In genomic region chr9:102777631-102778591, GRCm38 (mm10) we compare ENCODE assay signal across 8 mouse cellular contexts. TPM values are rescaled to one million over a fixed set of nuclear protein-coding genes. Genes with fewer than 3 reads are reported as not detected.
DNase-seq lines count a peak whose midpoint lies in the region; ATAC-seq and TF ChIP-seq lines count a peak whose summit lies in the region.

No protein-coding gene starts in this region.

- no peak overlapping the region for H3K4me3 ChIP-seq in hindbrain, embryonic 10.5 days
- no peak overlapping the region for H3K4me3 ChIP-seq in hindbrain, postnatal 0 days (ENCODE audit: low read length)
- H3K4me3 ChIP-seq in embryonic facial prominence, embryonic 11.5 days (ENCODE audit: low read depth, low read length) = no peak overlapping the region
- no peak overlapping the region for H3K4me3 ChIP-seq in liver, adult 2 months (ENCODE audit: insufficient read depth, low read depth, low read length)
- no peak overlapping the region for H3K4me3 ChIP-seq in stomach, embryonic 16.5 days (replicated peaks; ENCODE audit: low read length)
- H3K4me3 ChIP-seq in hindbrain, embryonic 12.5 days = no peak overlapping the region

- no peak for TF ChIP-seq POLR2A in liver, adult 2 months (IDR thresholded peaks at IDR 0.05; ENCODE audit: extremely low read depth, insufficient read depth, low read length)

- no peaks in the 10 kb centered on the region for H3K79me2 ChIP-seq in liver, adult 2 months (ENCODE audit: control insufficient read depth, insufficient read depth, low read length)

- H3K9ac ChIP-seq in hindbrain, postnatal 0 days (replicated peaks; ENCODE audit: low read length) = no peak overlapping the region
- no peak overlapping the region for H3K9ac ChIP-seq in embryonic facial prominence, embryonic 11.5 days (replicated peaks; ENCODE audit: low read length)
- no peak overlapping the region for H3K9ac ChIP-seq in liver, adult 2 months (ENCODE audit: low read depth, low read length)
- peak overlapping the region; percentile 4; the same call in 1 of the 2 replicates for H3K9ac ChIP-seq in stomach, embryonic 16.5 days (ENCODE audit: low read length)
- no peak overlapping the region for H3K9ac ChIP-seq in hindbrain, embryonic 12.5 days

- DNase-seq in hindbrain, embryonic 10.5 days (ENCODE audit: low spot score) = no peak
- no peak for DNase-seq in hindbrain, postnatal 0 days (ENCODE audit: low spot score)
- DNase-seq in embryonic facial prominence, embryonic 11.5 days (ENCODE audit: low spot score) = peak; percentile 52
- peak; percentile 62 to 70 for DNase-seq in heart, postnatal 14 days
- DNase-seq in liver, adult 2 months (ENCODE audit: extremely low read depth, low read depth, low spot score) = no peak
- DNase-seq in cerebellum, postnatal 4 days (ENCODE audit: low spot score in 2 of 2) = no peak

- no peak for ATAC-seq in hindbrain, postnatal 0 days
- no peak for ATAC-seq in embryonic facial prominence, embryonic 11.5 days (replicated peaks; ENCODE audit: insufficient number of reproducible peaks, low FRiP score, low TSS enrichment, low read depth)
- ATAC-seq in stomach, embryonic 16.5 days (ENCODE audit: insufficient read depth, low FRiP score) = peak; percentile 59
- ATAC-seq in hindbrain, embryonic 12.5 days (ENCODE audit: low FRiP score) = no peak

- H3K4me1 ChIP-seq in hindbrain, embryonic 10.5 days (replicated peaks) = peaks cover 27% of the 10 kb centered on the region
- no peaks in the 10 kb centered on the region for H3K4me1 ChIP-seq in hindbrain, postnatal 0 days (ENCODE audit: insufficient read depth, low read length)
- peaks cover 3% of the 10 kb centered on the region for H3K4me1 ChIP-seq in embryonic facial prominence, embryonic 11.5 days (ENCODE audit: control insufficient read depth, insufficient read depth, low read length)
- peaks cover 6% of the 10 kb centered on the region for H3K4me1 ChIP-seq in liver, adult 2 months (ENCODE audit: control insufficient read depth, insufficient read depth, low read length)
- peaks cover 47% of the 10 kb centered on the region for H3K4me1 ChIP-seq in stomach, embryonic 16.5 days (ENCODE audit: control insufficient read depth, insufficient read depth, low read length)
- H3K4me1 ChIP-seq in hindbrain, embryonic 12.5 days = peaks cover 7% of the 10 kb centered on the region

- H3K9me3 ChIP-seq in hindbrain, embryonic 10.5 days = no peaks in the 10 kb centered on the region
- no peaks in the 10 kb centered on the region for H3K9me3 ChIP-seq in hindbrain, postnatal 0 days (ENCODE audit: low read length)
- no peaks in the 10 kb centered on the region for H3K9me3 ChIP-seq in embryonic facial prominence, embryonic 11.5 days (replicated peaks; ENCODE audit: control insufficient read depth, low read length)
- H3K9me3 ChIP-seq in stomach, embryonic 16.5 days (replicated peaks; ENCODE audit: control insufficient read depth, low read length) = no peaks in the 10 kb centered on the region
- no peaks in the 10 kb centered on the region for H3K9me3 ChIP-seq in hindbrain, embryonic 12.5 days (replicated peaks)

- H3K27ac ChIP-seq in hindbrain, embryonic 10.5 days = peak overlapping the region; percentile 72
- no peak overlapping the region for H3K27ac ChIP-seq in hindbrain, postnatal 0 days
- no peak overlapping the region; the same call in 1 of the 2 replicates for H3K27ac ChIP-seq in embryonic facial prominence, embryonic 11.5 days (replicated peaks; ENCODE audit: low read depth, low read length)
- peak overlapping the region; percentile 41 for H3K27ac ChIP-seq in liver, adult 2 months (replicated peaks; ENCODE audit: insufficient read depth, low read depth, low read length)
- peak overlapping the region; percentile 74 for H3K27ac ChIP-seq in stomach, embryonic 16.5 days (ENCODE audit: low read length)
- no peak overlapping the region for H3K27ac ChIP-seq in hindbrain, embryonic 12.5 days

- no peaks in the 10 kb centered on the region for H3K27me3 ChIP-seq in hindbrain, embryonic 10.5 days (ENCODE audit: insufficient read depth, poor library complexity, severe bottlenecking)
- no peaks in the 10 kb centered on the region for H3K27me3 ChIP-seq in hindbrain, postnatal 0 days (ENCODE audit: insufficient read depth, low read length)
- H3K27me3 ChIP-seq in embryonic facial prominence, embryonic 11.5 days (ENCODE audit: control insufficient read depth, insufficient read depth, low read length) = no peaks in the 10 kb centered on the region
- H3K27me3 ChIP-seq in liver, adult 2 months (ENCODE audit: control insufficient read depth, insufficient read depth, low read length) = no peaks in the 10 kb centered on the region
- H3K27me3 ChIP-seq in stomach, embryonic 16.5 days (ENCODE audit: control insufficient read depth, insufficient read depth, low read length) = no peaks in the 10 kb centered on the region
- no peaks in the 10 kb centered on the region for H3K27me3 ChIP-seq in hindbrain, embryonic 12.5 days

- H3K36me3 ChIP-seq in hindbrain, embryonic 10.5 days = no peaks in the 10 kb centered on the region
- H3K36me3 ChIP-seq in hindbrain, postnatal 0 days (ENCODE audit: insufficient read depth, low read length) = no peaks in the 10 kb centered on the region
- no peaks in the 10 kb centered on the region for H3K36me3 ChIP-seq in embryonic facial prominence, embryonic 11.5 days (replicated peaks; ENCODE audit: control insufficient read depth, insufficient read depth, low read depth, low read length)
- no peaks in the 10 kb centered on the region for H3K36me3 ChIP-seq in liver, adult 2 months (ENCODE audit: control insufficient read depth, insufficient read depth, low read length)
- H3K36me3 ChIP-seq in stomach, embryonic 16.5 days (ENCODE audit: control insufficient read depth, insufficient read depth, low read length) = no peaks in the 10 kb centered on the region
- no peaks in the 10 kb centered on the region for H3K36me3 ChIP-seq in hindbrain, embryonic 12.5 days

- no peak overlapping the region for H3K4me2 ChIP-seq in hindbrain, postnatal 0 days (ENCODE audit: low read depth, low read length)
- H3K4me2 ChIP-seq in embryonic facial prominence, embryonic 11.5 days (ENCODE audit: low read depth, low read length) = no peak overlapping the region
- H3K4me2 ChIP-seq in stomach, embryonic 16.5 days (ENCODE audit: low read depth, low read length) = no peak overlapping the region
- H3K4me2 ChIP-seq in hindbrain, embryonic 12.5 days (replicated peaks) = no peak overlapping the region

- intact Hi-C loops in heart, postnatal 14 days (cut with DNase I) = loop anchor here (2.0 kb wide), 1 partner anchor 51 kb away; no protein-coding TSS in a partner anchor

- no peak for TF ChIP-seq CTCF in hindbrain, postnatal 0 days (IDR thresholded peaks at IDR 0.05; ENCODE audit: low read depth)
- no peak for TF ChIP-seq CTCF in liver, adult 2 months (IDR thresholded peaks at IDR 0.05; ENCODE audit: low read depth, low read length)

- 61% methylated on average over 18 of the region's 18 CpGs for WGBS in hindbrain, embryonic 10.5 days
- whole genome bisulfite sequencing in hindbrain, postnatal 0 days = 68% methylated on average over 18 of the region's 18 CpGs
- 48% methylated on average over 18 of the region's 18 CpGs for WGBS in embryonic facial prominence, embryonic 11.5 days
- 62% methylated on average over 18 of the region's 18 CpGs for WGBS in liver, adult 2 months
- WGBS in stomach, embryonic 16.5 days = 30% methylated on average over 18 of the region's 18 CpGs
- WGBS in hindbrain, embryonic 12.5 days = 58% methylated on average over 18 of the region's 18 CpGs

RNA-seq across cellular contexts. Expression of gene Ryk, which starts 56.8 kb away (rescaled TPM):
- 13.3 and 13.9 TPM in 2 replicates for polyA plus RNA-seq in hindbrain, embryonic 10.5 days (2016; fragmentation: Nextera tagmentation; extraction: Ambion mirVana)
- 41.4 and 47.7 TPM in 2 replicates for total RNA-seq in hindbrain, postnatal 0 days (2014; rRNA removed)
- polyA plus RNA-seq in hindbrain, postnatal 0 days (2015; fragmentation: Nextera tagmentation; extraction: Ambion mirVana) = 9.3 and 10.2 TPM in 2 replicates
- polyA plus RNA-seq in embryonic facial prominence, embryonic 11.5 days (2014; fragmentation: Nextera tagmentation; extraction: Ambion mirVana) = 31.0 and 50.8 TPM in 2 replicates
- total RNA-seq in heart, postnatal 14 days (2021) = 10 to 100 TPM; 40.2 to 42.6 TPM
- 26.6 and 27.9 TPM in 2 replicates for total RNA-seq in liver, adult 2 months (2014; rRNA removed)
- 16.6 and 17.2 TPM in 2 replicates for polyA plus RNA-seq in liver, adult 2 months (2012; rRNA removed)
- 14.2 and 17.7 TPM in 2 replicates for polyA plus RNA-seq in stomach, embryonic 16.5 days (2015; fragmentation: Nextera tagmentation; extraction: Ambion mirVana)
- polyA plus RNA-seq in hindbrain, embryonic 12.5 days (2016; fragmentation: Nextera tagmentation; extraction: Ambion mirVana) = 18.2 and 18.3 TPM in 2 replicates

Comparison
In these comparisons a context has a peak if more than half of its experiments do, and no peak if none do; other contexts are left out.
1. H3K27ac ChIP-seq: peak in hindbrain, embryonic 10.5 days (single experiment), liver, adult 2 months (single experiment) and stomach, embryonic 16.5 days (single experiment); none in hindbrain, postnatal 0 days (single experiment), embryonic facial prominence, embryonic 11.5 days (single experiment) and hindbrain, embryonic 12.5 days (single experiment).
2. DNase-seq: peak in embryonic facial prominence, embryonic 11.5 days (single experiment) and heart, postnatal 14 days (2 of 2); none in hindbrain, embryonic 10.5 days (single experiment), hindbrain, postnatal 0 days (single experiment), liver, adult 2 months (single experiment) and cerebellum, postnatal 4 days (0 of 2).